Mouse (Mus musculus): Measurements from ENCODE around the gene Nudt22.

The Nudt22 gene

GRCm38 (mm10) chr19:6996006-6996405 is at the start of gene Nudt22, which contains the start of gene Trpt1:
Gene Nudt22 (minus strand): TSS chr19:6996117.
Gene Trpt1 (plus strand): TSS chr19:6996131.
- CTCF ChIA-PET: interaction anchor here (0.5 kb wide), 2 partner anchors 25 to 127 kb away, joined by 3 to 12 read pairs; no protein-coding TSS in a partner anchor

- CTCF ChIA-PET: no interaction called here
Observed at GRCm38 (mm10) chr19:7044706-7045105, 48.8 kb upstream of the Nudt22 start.

DNA sequence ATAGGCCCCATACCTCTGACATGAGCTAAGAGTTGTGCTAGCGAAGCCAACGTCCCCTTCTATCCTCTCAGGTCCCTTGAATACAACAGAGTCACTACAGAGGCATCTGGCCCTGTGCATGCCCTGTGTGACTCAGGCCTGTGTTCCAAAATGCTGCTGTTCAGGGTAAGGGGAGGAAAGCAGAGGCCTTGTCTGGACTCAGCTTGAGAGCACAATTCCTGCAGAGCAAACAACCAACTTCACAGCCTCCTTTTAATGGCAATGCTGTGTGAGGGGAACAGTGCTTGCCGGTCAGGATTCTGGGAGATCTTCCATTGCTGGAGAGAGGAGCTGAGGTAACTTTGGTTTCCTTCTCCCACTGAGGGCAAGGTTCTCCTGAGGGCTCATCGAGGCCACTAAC is 48.4 kb upstream of the Nudt22 start:
- CTCF ChIA-PET: no interaction called here

DNA sequence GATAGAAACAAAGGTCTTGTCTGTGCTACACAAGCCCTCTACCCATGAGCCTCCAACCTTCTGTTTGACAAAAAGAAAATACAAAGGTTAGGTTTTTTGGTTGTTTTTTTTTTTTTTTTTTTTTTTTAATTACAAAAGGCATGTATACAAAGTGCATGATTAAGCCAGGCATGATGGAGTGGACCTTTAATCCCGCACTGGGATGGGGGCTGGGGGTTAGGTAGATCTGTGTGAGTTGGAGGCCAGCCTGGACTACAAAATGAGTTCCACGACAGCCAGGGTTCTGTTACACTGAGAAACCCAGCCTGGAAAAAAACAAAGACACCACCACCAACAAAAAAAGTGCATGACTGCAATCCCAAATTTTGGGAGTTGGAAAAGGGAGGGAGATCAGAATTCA is 45.3 kb upstream of the Nudt22 start:
- CTCF ChIA-PET: no interaction called here

GRCm38 (mm10) chr19:7040637-7041130 is 44.8 kb upstream of the Nudt22 start:
- CTCF ChIA-PET: no interaction called here

GRCm38 (mm10) chr19:7039841-7040636 is 44.1 kb upstream of the Nudt22 start, which contains the start of gene Stip1:
Gene Stip1 (minus strand): TSS chr19:7039967.
- CTCF ChIA-PET: interaction anchor here (1.5 kb wide), 1 partner anchor 32 kb away, joined by 4 read pairs; no protein-coding TSS in a partner anchor

DNA sequence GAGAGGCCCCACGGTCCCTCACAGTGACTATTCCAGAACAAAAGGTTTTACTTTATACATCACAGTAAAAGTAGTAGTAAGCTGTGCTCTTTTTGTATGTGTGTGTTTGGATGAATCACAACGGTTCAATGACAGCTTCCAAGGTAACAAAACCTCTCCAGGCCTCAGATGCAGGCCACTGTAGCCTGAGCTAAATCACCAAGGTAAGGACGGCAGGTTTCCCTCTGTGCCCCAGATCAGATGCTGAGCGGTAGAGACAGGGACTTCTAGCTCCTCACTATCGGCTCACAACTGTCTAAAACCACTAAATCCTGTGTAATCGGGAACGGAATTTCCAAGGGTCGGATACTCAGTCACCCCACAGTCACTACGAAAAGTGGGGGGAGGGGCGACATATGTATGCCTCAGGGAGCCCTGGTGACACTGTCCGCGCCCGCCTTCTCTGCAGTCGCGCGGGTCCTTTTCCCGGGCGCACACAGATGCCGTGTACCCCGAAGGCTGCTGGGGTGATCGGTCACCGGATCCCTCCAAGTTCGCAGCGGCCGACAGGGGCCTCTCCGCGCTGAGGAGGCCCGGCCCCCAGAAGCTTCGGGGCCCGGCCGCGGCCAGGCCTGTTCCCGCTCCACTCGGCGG is 43.3 kb upstream of the Nudt22 start:
- CTCF ChIA-PET: interaction anchor here (1.5 kb wide), 1 partner anchor 32 kb away, joined by 4 read pairs; no protein-coding TSS in a partner anchor

GRCm38 (mm10) chr19:7034006-7034405 is 38.1 kb upstream of the Nudt22 start:
- CTCF ChIA-PET: no interaction called here

DNA sequence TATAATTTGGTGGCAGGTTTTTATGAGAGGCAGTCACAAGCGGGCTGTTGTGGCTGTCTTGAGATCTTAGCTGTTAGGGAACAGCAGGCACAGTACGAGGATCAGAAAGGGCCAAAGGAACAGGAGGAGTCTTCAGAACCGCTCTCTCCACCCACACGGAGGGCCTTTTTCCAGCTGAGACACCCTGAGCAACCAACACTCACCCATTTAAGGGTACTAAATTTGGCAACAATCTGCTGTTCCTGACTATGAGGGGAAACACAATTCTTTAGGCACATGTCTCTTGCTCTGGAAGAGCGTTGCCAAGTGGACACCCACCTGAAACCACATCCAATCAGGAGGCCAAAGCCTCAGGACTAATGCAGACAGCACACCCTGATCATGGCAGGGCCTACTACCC is 33.6 kb upstream of the Nudt22 start:
- CTCF ChIA-PET: no interaction called here

DNA sequence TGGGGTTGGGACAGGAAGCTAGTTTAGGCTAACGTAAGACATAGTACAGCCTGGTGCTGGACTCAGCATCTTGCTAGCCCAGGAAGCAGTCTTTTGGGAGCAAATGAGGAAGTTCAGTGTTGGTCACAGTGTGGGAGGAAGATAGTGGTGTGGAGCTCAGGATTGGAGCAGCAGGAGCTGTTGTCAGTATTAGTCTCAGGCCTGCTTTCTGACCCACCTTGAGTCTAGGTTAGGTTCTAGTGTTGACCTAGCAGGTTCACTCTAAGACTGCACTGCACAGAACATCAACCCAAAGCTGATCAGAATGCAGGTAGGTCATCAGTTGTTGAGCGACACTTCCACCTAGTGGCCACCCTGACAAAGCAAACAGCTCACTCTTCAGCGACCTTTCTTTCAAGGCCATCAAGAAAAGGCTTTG is 24.3 kb upstream of the Nudt22 start:
- CTCF ChIA-PET: interaction anchor here (0.5 to 0.6 kb wide), 2 partner anchors 24 to 1619 kb away, joined by 3 read pairs; partner anchors contain the start of genes Nudt22 and Trpt1

GRCm38 (mm10) chr19:7019191-7019590 is 23.3 kb upstream of the Nudt22 start, which contains the start of gene Fermt3:
Gene Fermt3 (minus strand): TSS chr19:7019469.
- CTCF ChIA-PET: interaction anchor here (0.5 kb wide), 1 partner anchor 101 kb away, joined by 3 read pairs; no protein-coding TSS in a partner anchor

DNA sequence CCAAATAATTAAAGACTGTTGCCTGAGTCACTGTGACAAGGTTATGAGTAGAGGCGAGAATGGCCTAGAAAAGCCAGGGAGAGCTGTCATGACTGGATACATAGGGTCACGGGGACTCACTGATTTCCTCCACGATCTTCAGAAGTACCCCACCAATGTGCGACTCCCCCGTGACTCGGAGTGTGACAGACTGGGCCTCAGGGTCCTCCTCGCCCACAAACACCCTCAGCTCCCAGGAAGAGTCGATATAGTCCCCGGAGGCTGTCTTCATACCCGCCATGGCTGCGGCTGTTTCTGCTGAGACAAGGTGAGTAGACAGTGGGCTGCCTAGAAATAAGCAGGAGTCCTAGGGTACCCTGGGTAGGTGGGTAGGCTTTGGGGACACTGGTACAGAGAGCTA is 22.6 kb upstream of the Nudt22 start:
- CTCF ChIA-PET: interaction anchor here (0.5 to 0.7 kb wide), 2 partner anchors 48 to 101 kb away, joined by 3 read pairs; no protein-coding TSS in a partner anchor

DNA sequence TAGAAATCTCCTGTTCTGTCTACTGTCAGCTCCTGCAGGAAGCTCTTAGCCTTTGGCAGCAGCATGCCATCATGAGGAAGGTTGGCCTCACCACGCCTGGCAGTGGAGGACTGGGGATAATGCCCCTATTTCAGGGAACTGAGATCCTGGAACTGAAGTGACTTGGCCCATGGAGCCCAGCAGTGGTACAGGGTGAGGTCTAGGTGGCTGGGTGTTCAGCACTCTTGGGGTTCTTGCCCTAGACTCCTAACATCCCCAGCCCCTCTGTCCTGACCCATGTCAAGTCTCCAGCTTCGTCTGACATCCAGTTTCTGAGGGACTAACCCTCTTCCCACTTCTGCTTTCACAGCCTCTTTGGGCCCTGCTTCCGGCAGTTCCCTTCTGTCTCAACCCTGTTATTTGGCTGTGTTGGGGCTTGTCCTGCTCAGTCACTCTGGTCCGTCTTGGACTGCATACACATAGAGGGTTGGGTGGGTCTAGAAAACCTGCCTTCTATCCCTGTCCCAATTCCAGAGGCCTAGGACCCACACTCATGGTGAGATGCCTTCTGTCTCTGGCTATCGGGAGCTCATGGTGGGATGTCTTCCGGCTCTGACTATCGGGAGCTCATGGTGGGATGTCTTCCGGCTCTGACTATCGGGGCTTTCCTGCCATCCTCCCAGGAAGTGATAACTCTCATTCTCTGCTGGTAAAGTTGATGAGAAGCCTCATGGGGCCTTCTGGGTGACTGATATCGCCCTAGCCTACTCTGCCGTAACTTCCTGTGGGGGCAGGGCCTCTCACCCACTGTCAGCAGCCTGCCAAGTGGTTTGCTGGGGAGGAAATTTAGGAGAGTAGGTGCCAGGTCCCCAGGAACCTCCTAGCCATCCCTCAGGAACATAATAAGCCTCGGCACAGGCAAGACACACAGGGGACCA is 21.9 kb upstream of the Nudt22 start:
- CTCF ChIA-PET: interaction anchor here (0.7 to 0.8 kb wide), 2 partner anchors 38 to 47 kb away, joined by 3 read pairs; no protein-coding TSS in a partner anchor

DNA sequence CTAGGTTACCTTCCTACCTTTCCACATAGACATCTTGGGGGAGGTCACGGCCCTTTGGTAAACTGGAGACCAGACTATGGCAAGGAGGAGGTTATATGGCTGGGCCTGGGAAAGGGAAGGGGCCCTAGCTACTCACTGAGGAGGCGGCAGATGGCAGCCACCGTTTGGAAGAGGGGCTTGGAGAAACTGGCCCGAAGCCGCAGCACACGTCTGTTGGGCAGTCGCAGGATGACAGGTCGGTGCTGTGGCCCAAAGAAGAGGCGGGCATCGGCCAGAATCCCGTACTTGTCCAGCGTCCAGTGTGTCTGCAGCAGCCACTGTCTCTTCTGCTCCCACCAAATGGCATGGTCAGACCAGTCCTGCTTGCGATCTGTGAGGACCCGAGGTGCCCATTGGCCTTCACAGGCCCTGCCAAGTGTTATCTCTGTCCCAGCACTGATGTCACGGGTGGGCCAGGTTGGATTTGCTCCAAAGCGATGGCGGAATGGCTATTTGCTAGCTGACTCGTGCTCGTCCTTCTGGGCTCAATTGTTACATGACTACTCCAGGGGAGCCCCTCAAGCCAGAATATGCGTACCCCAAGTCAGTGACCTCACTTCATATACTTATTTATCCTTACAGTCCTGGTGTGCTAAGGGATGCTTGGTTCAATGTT is 18.7 kb upstream of the Nudt22 start:
- CTCF ChIA-PET: no interaction called here

GRCm38 (mm10) chr19:7013984-7014383 is 18.1 kb upstream of the Nudt22 start:
- CTCF ChIA-PET: no interaction called here

DNA sequence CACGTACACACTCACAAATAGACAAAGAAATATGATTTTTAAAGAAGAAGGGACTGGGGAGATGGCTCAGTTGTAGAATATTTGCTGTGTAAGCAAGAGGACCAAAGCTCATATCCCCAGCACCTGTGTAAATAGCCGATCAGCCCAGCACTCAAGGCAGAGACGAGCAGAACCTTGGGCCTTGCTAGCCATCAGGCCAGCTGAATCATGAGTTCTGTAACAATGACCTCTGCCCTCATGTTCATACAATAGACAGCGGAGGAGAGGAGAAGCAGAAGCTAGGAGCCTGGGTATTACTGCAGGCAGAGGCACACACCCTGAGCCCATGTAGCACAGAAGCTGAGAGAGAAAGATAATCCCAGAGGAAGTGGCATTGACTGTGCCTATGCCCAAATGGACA is 16.5 kb upstream of the Nudt22 start:
- CTCF ChIA-PET: no interaction called here

DNA sequence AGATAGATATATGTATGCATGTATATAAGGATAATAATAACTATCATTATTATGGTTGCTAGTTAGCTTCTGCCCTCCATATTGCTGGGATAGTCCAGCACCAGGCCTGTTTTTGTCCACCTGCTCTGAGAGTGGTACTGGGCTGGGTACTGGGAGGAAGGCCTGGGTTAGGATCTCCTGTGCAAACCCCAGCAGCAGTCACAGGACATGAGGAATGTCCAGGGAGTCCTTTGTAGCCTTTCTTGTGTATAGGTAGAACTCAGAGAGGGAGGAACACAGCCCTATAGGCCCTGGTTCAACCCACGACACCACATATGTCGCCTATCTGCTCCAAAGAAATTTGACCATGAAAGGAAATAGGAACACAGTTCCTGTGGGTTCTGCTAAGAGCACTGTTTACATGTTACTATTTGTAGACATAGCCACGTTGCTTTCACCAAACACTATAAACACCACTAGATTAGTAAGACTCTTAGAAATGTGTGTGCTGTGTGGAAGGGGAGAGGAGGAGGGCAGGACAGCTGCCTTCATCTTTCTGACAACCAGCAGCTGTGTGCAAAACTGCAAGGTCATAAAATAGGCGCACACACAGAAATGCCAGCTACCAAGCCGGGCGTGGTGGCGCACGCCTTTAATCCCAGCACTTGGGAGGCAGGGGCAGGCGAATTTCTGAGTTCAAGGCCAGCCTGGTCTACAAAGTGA is 11.1 kb upstream of the Nudt22 start:
- CTCF ChIA-PET: interaction anchor here (0.5 to 1.2 kb wide), 2 partner anchors 33 to 78 kb away, joined by 4 to 5 read pairs; partner anchors contain the start of gene Stip1

- CTCF ChIA-PET: no interaction called here
Observed at GRCm38 (mm10) chr19:6999360-7000063, 3.6 kb upstream of the Nudt22 start.

GRCm38 (mm10) chr19:6997721-6998290 is 1.9 kb upstream of the Nudt22 start:
- CTCF ChIA-PET: interaction anchor here (0.5 to 0.6 kb wide), 2 partner anchors 9 to 947 kb away, joined by 4 to 6 read pairs; no protein-coding TSS in a partner anchor

All from spleen, embryonic (tissue).